Mouse (Mus musculus): ENCODE data around the gene Ap3m1. TPM values are rescaled to one million over a fixed set of nuclear protein-coding genes. Genes with fewer than 3 reads are reported as not detected.

Gene Ap3m1
- polyA plus RNA-seq, 1 experiment, result 15.1 TPM

- no peak overlapping the region for H3ac ChIP-seq (ENCODE audit: control insufficient read depth, insufficient read length)
- peaks cover 33% of the 10 kb centered on the region for H3K36me3 ChIP-seq (ENCODE audit: control insufficient read depth, insufficient read depth)
- no peak overlapping the region for H3K4me2 ChIP-seq (ENCODE audit: low read depth)
- H3K79me2 ChIP-seq (ENCODE audit: control insufficient read depth, insufficient read depth), result no peaks in the 10 kb centered on the region
- H3K4me3 ChIP-seq, result no peak overlapping the region
- H3K27me3 ChIP-seq (ENCODE audit: control insufficient read depth, insufficient read depth, insufficient read length), result no peaks in the 10 kb centered on the region
- TF ChIP-seq MAX (IDR thresholded peaks at IDR 0.05; ENCODE audit: low read depth) (no peak), TCF12 (IDR thresholded peaks at IDR 0.05; ENCODE audit: insufficient read depth, poor library complexity, severe bottlenecking) (no peak), MYOG (IDR thresholded peaks at IDR 0.05; ENCODE audit: control insufficient read depth in 1 of 3, insufficient read depth in 1 of 3, insufficient read length in 2 of 3, low read depth in 2 of 3) (no peak), USF1 (IDR thresholded peaks at IDR 0.05; ENCODE audit: low read depth) (no peak), POLR2A (IDR thresholded peaks at IDR 0.05; ENCODE audit: insufficient read length, low read depth) (no peak), MYOD1 (IDR thresholded peaks at IDR 0.05; ENCODE audit: control insufficient read depth in 1 of 3, insufficient read length in 2 of 3, low read depth in 2 of 3) (no peak), TCF3 (IDR thresholded peaks at IDR 0.05; ENCODE audit: insufficient read length, low read depth) (no peak), POLR2AphosphoS2 (IDR thresholded peaks at IDR 0.05; ENCODE audit: insufficient read length, low read depth) (no peak), E2F4 (IDR thresholded peaks at IDR 0.05; ENCODE audit: insufficient read depth) (no peak), REST (IDR thresholded peaks at IDR 0.05; ENCODE audit: insufficient read depth, insufficient read length) (no peak), CEBPB (IDR thresholded peaks at IDR 0.05; ENCODE audit: insufficient read depth, poor library complexity, severe bottlenecking) (no peak), SRF (IDR thresholded peaks at IDR 0.05; ENCODE audit: control insufficient read depth, insufficient read length, low read depth) (no peak)
Measured at GRCm38 (mm10) chr14:21039077-21039476, 13.2 kb downstream of the Ap3m1 start.

- H3K27me3 ChIP-seq (ENCODE audit: control insufficient read depth, insufficient read depth, insufficient read length), result no peaks in the 10 kb centered on the region
- no peak overlapping the region for H3ac ChIP-seq (ENCODE audit: control insufficient read depth, insufficient read length)
- H3K4me3 ChIP-seq, result no peak overlapping the region
- H3K79me2 ChIP-seq (ENCODE audit: control insufficient read depth, insufficient read depth), result no peaks in the 10 kb centered on the region
- TF ChIP-seq E2F4 (IDR thresholded peaks at IDR 0.05; ENCODE audit: insufficient read depth) (no peak), POLR2AphosphoS2 (IDR thresholded peaks at IDR 0.05; ENCODE audit: insufficient read length, low read depth) (no peak), REST (IDR thresholded peaks at IDR 0.05; ENCODE audit: insufficient read depth, insufficient read length) (no peak), MYOD1 (IDR thresholded peaks at IDR 0.05; ENCODE audit: control insufficient read depth in 1 of 3, insufficient read length in 2 of 3, low read depth in 2 of 3) (no peak), SRF (IDR thresholded peaks at IDR 0.05; ENCODE audit: control insufficient read depth, insufficient read length, low read depth) (no peak), TCF12 (IDR thresholded peaks at IDR 0.05; ENCODE audit: insufficient read depth, poor library complexity, severe bottlenecking) (no peak), POLR2A (IDR thresholded peaks at IDR 0.05; ENCODE audit: insufficient read length, low read depth) (no peak)
- H3K36me3 ChIP-seq (ENCODE audit: control insufficient read depth, insufficient read depth), result peaks cover 69% of the 10 kb centered on the region
- H3K4me2 ChIP-seq (ENCODE audit: low read depth), result no peak overlapping the region
Measured at GRCm38 (mm10) chr14:21034791-21035190, 17.5 kb downstream of the Ap3m1 start.

- Histone ChIP-seq H3K36me3 (ENCODE audit: control insufficient read depth, insufficient read depth) (peaks cover 70% of the 10 kb centered on the region), H3K4me3 (no peak overlapping the region), H3K27me3 (ENCODE audit: control insufficient read depth, insufficient read depth, insufficient read length) (no peaks in the 10 kb centered on the region), H3K79me2 (ENCODE audit: control insufficient read depth, insufficient read depth) (no peaks in the 10 kb centered on the region), H3K4me2 (ENCODE audit: low read depth) (no peak overlapping the region), H3ac (ENCODE audit: control insufficient read depth, insufficient read length) (no peak overlapping the region)
- no peak for TF ChIP-seq POLR2AphosphoS2 (IDR thresholded peaks at IDR 0.05; ENCODE audit: insufficient read length, low read depth)
Measured at GRCm38 (mm10) chr14:21034271-21034670, 18.0 kb downstream of the Ap3m1 start.

- H3K4me3 ChIP-seq, result no peak overlapping the region
Measured at GRCm38 (mm10) chr14:21031783-21032511, 20.4 kb downstream of the Ap3m1 start.

GRCm38 (mm10) chr14:21029025-21029659 is 23.2 kb downstream of the Ap3m1 start:
- TF ChIP-seq USF1 (IDR thresholded peaks at IDR 0.05; ENCODE audit: low read depth) (no peak), TCF12 (IDR thresholded peaks at IDR 0.05; ENCODE audit: insufficient read depth, poor library complexity, severe bottlenecking) (no peak), MYOD1 (IDR thresholded peaks at IDR 0.05; ENCODE audit: control insufficient read depth in 1 of 3, insufficient read length in 2 of 3, low read depth in 2 of 3) (no peak), E2F4 (IDR thresholded peaks at IDR 0.05; ENCODE audit: insufficient read depth) (no peak)
- Histone ChIP-seq H3ac (ENCODE audit: control insufficient read depth, insufficient read length) (no peak overlapping the region), H3K27me3 (ENCODE audit: control insufficient read depth, insufficient read depth, insufficient read length) (no peaks in the 10 kb centered on the region), H3K36me3 (ENCODE audit: control insufficient read depth, insufficient read depth) (peaks cover 87% of the 10 kb centered on the region), H3K4me2 (ENCODE audit: low read depth) (no peak overlapping the region), H3K79me2 (ENCODE audit: control insufficient read depth, insufficient read depth) (no peaks in the 10 kb centered on the region), H3K4me3 (no peak overlapping the region)

More at GRCm38 (mm10) chr14:21031783-21032511, 20.4 kb downstream of the Ap3m1 start:
- Histone ChIP-seq H3K4me2 (ENCODE audit: low read depth) (no peak overlapping the region), H3K36me3 (ENCODE audit: control insufficient read depth, insufficient read depth) (peaks cover 75% of the 10 kb centered on the region), H3ac (ENCODE audit: control insufficient read depth, insufficient read length) (no peak overlapping the region), H3K79me2 (ENCODE audit: control insufficient read depth, insufficient read depth) (no peaks in the 10 kb centered on the region), H3K27me3 (ENCODE audit: control insufficient read depth, insufficient read depth, insufficient read length) (no peaks in the 10 kb centered on the region)
- TF ChIP-seq TCF3 (IDR thresholded peaks at IDR 0.05; ENCODE audit: insufficient read length, low read depth) (no peak), MAX (IDR thresholded peaks at IDR 0.05; ENCODE audit: low read depth) (no peak), E2F4 (IDR thresholded peaks at IDR 0.05; ENCODE audit: insufficient read depth) (no peak), MYOD1 (IDR thresholded peaks at IDR 0.05; ENCODE audit: control insufficient read depth in 1 of 3, insufficient read length in 2 of 3, low read depth in 2 of 3) (no peak), POLR2AphosphoS2 (IDR thresholded peaks at IDR 0.05; ENCODE audit: insufficient read length, low read depth) (peak; percentile 46), USF1 (IDR thresholded peaks at IDR 0.05; ENCODE audit: low read depth) (no peak)

Measured in myocyte (in vitro differentiated cells).